Mouse (Mus musculus): Measurements from ENCODE around the gene Slc25a24. TPM values are rescaled to one million over a fixed set of nuclear protein-coding genes. Genes with fewer than 3 reads are reported as not detected.

Gene Slc25a24
- total and polyA plus RNA-seq, 3 experiments: 1.9 to 7.4 (median 5.7) TPM

GRCm38 (mm10) chr3:109216352-109216751 lies 93.4 kb downstream of the Slc25a24 start:
- TF ChIP-seq POLR2A (IDR thresholded peaks at IDR 0.05; ENCODE audit: insufficient read depth, low read depth, low read length): no peak
- TF ChIP-seq CTCF (IDR thresholded peaks at IDR 0.05): no peak
- no peak for TF ChIP-seq EP300 (IDR thresholded peaks at IDR 0.05; ENCODE audit: insufficient read depth, low read depth, low read length)
- DNase-seq: no peak
- Histone ChIP-seq H3K36me3 (ENCODE audit: control insufficient read depth, insufficient read depth, low read length) (no peaks in the 10 kb centered on the region), H3K4me1 (ENCODE audit: control insufficient read depth, insufficient read depth, low read length) (no peaks in the 10 kb centered on the region), H3K9ac (ENCODE audit: low read depth, low read length) (no peak overlapping the region), H3K27me3 (ENCODE audit: control insufficient read depth, insufficient read depth, low read length) (no peaks in the 10 kb centered on the region), H3K79me2 (replicated peaks; ENCODE audit: control insufficient read depth, insufficient read depth, low read length) (no peaks in the 10 kb centered on the region), H3K27ac (no peak overlapping the region), H3K4me3 (no peak overlapping the region)
- intact Hi-C loops (cut with DNase I): no loop called here

Other genes starting within 250 kb of the Slc25a24 start
- under 1 TPM; 0.08 to 0.16 TPM for gene Fndc7, start 233.1 kb upstream of the Slc25a24 start, total RNA-seq (2021)
- 0.27 and 0.47 TPM in 2 replicates for gene Fndc7, start 233.1 kb upstream of the Slc25a24 start, polyA plus RNA-seq (2012; rRNA removed)
- 10 to 100 TPM; 17.3 to 21.1 TPM for gene Prpf38b, start 211.4 kb upstream of the Slc25a24 start, total RNA-seq (2021)
- gene Prpf38b, start 211.4 kb upstream of the Slc25a24 start, polyA plus RNA-seq (2012; rRNA removed): 13.6 and 17.8 TPM in 2 replicates
- gene Henmt1, start 183.3 kb upstream of the Slc25a24 start, total RNA-seq (2021): not detected
- gene Henmt1, start 183.3 kb upstream of the Slc25a24 start, polyA plus RNA-seq (2012; rRNA removed): not detected in 2 replicates
- gene Gm9857, start 182.7 kb upstream of the Slc25a24 start, total RNA-seq (2021): not detected
- not detected in 2 replicates for gene Gm9857, start 182.7 kb upstream of the Slc25a24 start, polyA plus RNA-seq (2012; rRNA removed)
- 10 to 100 TPM; 11.2 to 12.7 TPM for gene Fam102b, start 95.5 kb upstream of the Slc25a24 start, total RNA-seq (2021)
- 4.9 and 7.7 TPM in 2 replicates for gene Fam102b, start 95.5 kb upstream of the Slc25a24 start, polyA plus RNA-seq (2012; rRNA removed)
- not detected for gene Slc25a54, start 42.7 kb upstream of the Slc25a24 start, total RNA-seq (2021)
- gene Slc25a54, start 42.7 kb upstream of the Slc25a24 start, polyA plus RNA-seq (2012; rRNA removed): not detected in 2 replicates
- 1 to 10 TPM; 4.4 to 5.0 TPM for gene Vav3, start 217.5 kb downstream of the Slc25a24 start, total RNA-seq (2021)
- gene Vav3, start 217.5 kb downstream of the Slc25a24 start, polyA plus RNA-seq (2012; rRNA removed): 1.7 and 3.5 TPM in 2 replicates

Data from heart, adult 2 months (tissue).